Mouse (Mus musculus): ENCODE data around the gene Vmn1r124. TPM values are rescaled to one million over a fixed set of nuclear protein-coding genes. Genes with fewer than 3 reads are reported as not detected.
"Not testable (repeated sequence)": the region's sequence is repeated elsewhere in the genome, so short reads cannot be mapped to it uniquely, and the experiment has no call there.

Gene Vmn1r124
- polyA plus RNA-seq (2012; rRNA removed): not detected in 2 replicates

GRCm38 (mm10) chr7:21260517-21260916 lies at the start of gene Vmn1r124:
Vmn1r124 (minus strand) TSS chr7:21260617.
- not testable (repeated sequence) for DNase-seq (ENCODE audit: low read depth)

- DNase-seq (ENCODE audit: low read depth): not testable (repeated sequence)
Measured at GRCm38 (mm10) chr7:21301367-21301766, 41.0 kb upstream of the Vmn1r124 start, which contains the start of gene Vmn1r126. Vmn1r126 (minus strand) TSS chr7:21301467.

DNA sequence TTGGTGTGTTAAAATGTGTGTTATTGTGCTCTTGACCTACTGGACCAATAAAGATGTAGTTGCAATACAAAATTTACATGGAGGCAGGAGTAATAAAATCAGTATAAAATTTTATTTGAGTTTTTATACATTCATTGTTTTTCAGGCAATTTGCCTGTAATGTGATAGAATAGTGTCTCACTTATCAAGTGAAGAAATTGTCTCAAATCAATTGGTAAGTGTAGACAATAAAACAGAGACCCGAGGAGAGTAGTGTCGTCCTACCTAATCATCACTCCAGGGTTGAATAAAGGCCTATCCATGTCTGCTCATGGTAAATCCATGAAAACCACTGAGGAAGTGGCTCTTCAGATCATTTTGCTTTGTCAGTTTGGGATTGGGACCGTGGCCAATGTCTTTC lies 11.5 kb upstream of the Vmn1r124 start, which contains the start of gene Vmn1r125:
TSS of gene Vmn1r125 (plus strand) at position 301 of the 400 bp plus-strand sequence.
- not testable (repeated sequence) for DNase-seq (ENCODE audit: low read depth)

Other genes with a start within 250 kb of the Vmn1r124 start
- gene Vmn1r119, start 248.2 kb downstream of the Vmn1r124 start, polyA plus RNA-seq (2012; rRNA removed): not detected in 2 replicates
- gene Vmn1r120, start 206.8 kb downstream of the Vmn1r124 start, polyA plus RNA-seq (2012; rRNA removed): not detected in 2 replicates
- gene Vmn1r121, start 162.1 kb downstream of the Vmn1r124 start, polyA plus RNA-seq (2012; rRNA removed): not detected in 2 replicates
- gene Vmn1r122, start 126.5 kb downstream of the Vmn1r124 start, polyA plus RNA-seq (2012; rRNA removed): not detected in 2 replicates
- not detected in 2 replicates for gene Vmn1r123, start 98.4 kb downstream of the Vmn1r124 start, polyA plus RNA-seq (2012; rRNA removed)
- gene Gm5157, start 70.2 kb downstream of the Vmn1r124 start, polyA plus RNA-seq (2012; rRNA removed): not detected in 2 replicates
- not detected in 2 replicates for gene Vmn1r125, start 11.6 kb upstream of the Vmn1r124 start, polyA plus RNA-seq (2012; rRNA removed)
- not detected in 2 replicates for gene Vmn1r126, start 40.9 kb upstream of the Vmn1r124 start, polyA plus RNA-seq (2012; rRNA removed)
- gene Vmn1r127, start 59.2 kb upstream of the Vmn1r124 start, polyA plus RNA-seq (2012; rRNA removed): not detected in 2 replicates
- not detected in 2 replicates for gene Vmn1r128, start 88.8 kb upstream of the Vmn1r124 start, polyA plus RNA-seq (2012; rRNA removed)
- gene Vmn1r129, start 100.7 kb upstream of the Vmn1r124 start, polyA plus RNA-seq (2012; rRNA removed): not detected in 2 replicates
- gene Gm6882, start 172.1 kb upstream of the Vmn1r124 start, polyA plus RNA-seq (2012; rRNA removed): not detected in 2 replicates